Mouse (Mus musculus) myocyte (in vitro differentiated cells): ENCODE results near the gene Cdh1. TPM values are rescaled to one million over a fixed set of nuclear protein-coding genes. Genes with fewer than 3 reads are reported as not detected.
A peak's percentile ranks its signal among the peaks of the same experiment; 100 is the strongest.

Source experiments
- H3K27me3 ChIP-seq: one replicate; pipeline ENCODE4 v1.6.1; 2011; ENCODE audit not compliant: control insufficient read depth, insufficient read depth, insufficient read length
- H3K36me3 ChIP-seq: one replicate; pipeline ENCODE4 v1.6.1; 2011; ENCODE audit not compliant: control insufficient read depth, insufficient read depth
- H3K4me2 ChIP-seq: one replicate; pipeline ENCODE4 v1.6.1; 2011; ENCODE audit warnings: low read depth, control low read depth
- H3K4me3 ChIP-seq: one replicate; pipeline ENCODE4 v1.5.1; 2011; ENCODE audit warnings: mild to moderate bottlenecking, control low read depth, moderate library complexity
- H3K79me2 ChIP-seq: one replicate; pipeline ENCODE4 v1.6.1; 2011; ENCODE audit not compliant: control insufficient read depth, insufficient read depth
- H3ac ChIP-seq: one replicate; pipeline ENCODE4 v1.6.1; 2011; ENCODE audit not compliant: control insufficient read depth, insufficient read length
- CEBPB ChIP-seq: IDR thresholded peaks from 2 replicates; pipeline ENCODE4 v1.6.1; 2011; ENCODE audit warnings: mild to moderate bottlenecking, moderate library complexity; ENCODE audit not compliant: poor library complexity, insufficient read depth, severe bottlenecking
- E2F4 ChIP-seq: IDR thresholded peaks from one replicate; pipeline ENCODE4 v1.6.1; 2011; ENCODE audit warnings: mild to moderate bottlenecking, control low read depth, moderate library complexity; ENCODE audit not compliant: insufficient read depth
- MAX ChIP-seq: IDR thresholded peaks from one replicate; pipeline ENCODE4 v1.6.1; 2011; ENCODE audit warnings: low read depth, mild to moderate bottlenecking, control low read depth
- MYOD1 ChIP-seq, 3 experiments: IDR thresholded peaks; one replicate each; pipeline ENCODE4 v1.6.1; 2011; ENCODE audit warnings: control low read depth in 2 of 3, low read depth in 2 of 3, mild to moderate bottlenecking in 2 of 3, moderate library complexity in 1 of 3; ENCODE audit not compliant: insufficient read length in 2 of 3, control insufficient read depth in 1 of 3
- MYOG ChIP-seq, 3 experiments: IDR thresholded peaks; one replicate each; pipeline ENCODE4 v1.6.1; 2011; ENCODE audit warnings: control low read depth in 2 of 3, low read depth in 2 of 3, mild to moderate bottlenecking in 2 of 3; ENCODE audit not compliant: insufficient read length in 2 of 3, control insufficient read depth in 1 of 3, insufficient read depth in 1 of 3
- POLR2A ChIP-seq: IDR thresholded peaks from one replicate; pipeline ENCODE4 v1.6.1; 2011; ENCODE audit warnings: low read depth, mild to moderate bottlenecking, control low read depth, moderate library complexity; ENCODE audit not compliant: insufficient read length
- POLR2AphosphoS2 ChIP-seq: IDR thresholded peaks from one replicate; pipeline ENCODE4 v1.6.1; 2011; ENCODE audit warnings: low read depth, control low read depth; ENCODE audit not compliant: insufficient read length
- REST ChIP-seq: IDR thresholded peaks from one replicate; pipeline ENCODE4 v1.6.1; 2011; ENCODE audit warnings: mild to moderate bottlenecking, control low read depth, moderate library complexity; ENCODE audit not compliant: insufficient read depth, insufficient read length
- SRF ChIP-seq: IDR thresholded peaks from one replicate; pipeline ENCODE4 v1.6.1; 2011; ENCODE audit warnings: low read depth; ENCODE audit not compliant: control insufficient read depth, insufficient read length
- TCF12 ChIP-seq: IDR thresholded peaks from one replicate; pipeline ENCODE4 v1.6.1; 2011; ENCODE audit warnings: mild to moderate bottlenecking, control low read depth; ENCODE audit not compliant: poor library complexity, insufficient read depth, severe bottlenecking
- TCF3 ChIP-seq: IDR thresholded peaks from one replicate; pipeline ENCODE4 v1.6.1; 2011; ENCODE audit warnings: low read depth, control low read depth; ENCODE audit not compliant: insufficient read length
- USF1 ChIP-seq: IDR thresholded peaks from one replicate; pipeline ENCODE4 v1.6.1; 2011; ENCODE audit warnings: low read depth, mild to moderate bottlenecking, control low read depth, moderate library complexity
- polyA plus RNA-seq: library from polyadenylated mRNA; unstranded; fragments of >200 nt; fragmentation: generic; extraction: Trizol; gene quantifications from one replicate; pipeline ENCODE4 v1.2.1, GENCODE M21; 2012; ENCODE audit warnings: missing spikeins

Gene Cdh1
- polyA plus RNA-seq, 1 experiment, result 0.11 TPM

- Histone ChIP-seq H3K4me3 (no peak overlapping the region), H3K36me3 (peaks cover 17% of the 10 kb centered on the region), H3K79me2 (no peaks in the 10 kb centered on the region), H3K27me3 (no peaks in the 10 kb centered on the region), H3ac (no peak overlapping the region), H3K4me2 (no peak overlapping the region)
- TF ChIP-seq REST (no peak), TCF3 (no peak), CEBPB (no peak), POLR2A (no peak), USF1 (no peak)
Measured at GRCm38 (mm10) chr8:106697748-106698248, 94.6 kb downstream of the Cdh1 start.

DNA sequence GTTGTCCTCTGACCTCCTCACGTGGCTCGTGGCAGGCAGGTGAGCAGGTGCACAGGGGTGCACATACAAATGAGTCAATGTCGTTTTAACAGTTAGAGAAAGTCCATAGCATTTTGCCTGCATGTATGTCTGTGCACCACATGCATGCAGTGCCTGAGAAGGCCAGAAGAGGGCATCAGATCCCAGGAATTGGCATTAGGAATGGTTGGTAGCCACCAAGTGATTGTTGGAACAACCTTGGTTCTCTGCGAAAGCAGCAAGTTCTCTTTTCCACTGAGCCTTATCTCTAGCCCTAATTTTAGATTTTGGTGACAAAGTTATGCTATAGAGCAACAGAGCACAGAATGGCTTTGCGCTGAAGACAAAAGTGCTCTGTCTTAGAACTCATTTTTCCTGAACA is 96.4 kb downstream of the Cdh1 start:
- Histone ChIP-seq H3K4me2 (no peak overlapping the region), H3K79me2 (no peaks in the 10 kb centered on the region), H3K27me3 (no peaks in the 10 kb centered on the region), H3K36me3 (peaks cover 17% of the 10 kb centered on the region), H3K4me3 (no peak overlapping the region), H3ac (no peak overlapping the region)
- no peak for TF ChIP-seq MYOD1 (IDR thresholded peaks at IDR 0.05; ENCODE audit: control insufficient read depth in 1 of 3, insufficient read length in 2 of 3, low read depth in 2 of 3)
- TF ChIP-seq USF1, result no peak
- no peak for TF ChIP-seq CEBPB
- no peak for TF ChIP-seq E2F4
- TF ChIP-seq TCF3, result no peak
- TF ChIP-seq SRF, result no peak
- no peak for TF ChIP-seq POLR2AphosphoS2
- no peak for TF ChIP-seq POLR2A
- TF ChIP-seq REST, result no peak
- no peak for TF ChIP-seq TCF12
- TF ChIP-seq MAX, result no peak

DNA sequence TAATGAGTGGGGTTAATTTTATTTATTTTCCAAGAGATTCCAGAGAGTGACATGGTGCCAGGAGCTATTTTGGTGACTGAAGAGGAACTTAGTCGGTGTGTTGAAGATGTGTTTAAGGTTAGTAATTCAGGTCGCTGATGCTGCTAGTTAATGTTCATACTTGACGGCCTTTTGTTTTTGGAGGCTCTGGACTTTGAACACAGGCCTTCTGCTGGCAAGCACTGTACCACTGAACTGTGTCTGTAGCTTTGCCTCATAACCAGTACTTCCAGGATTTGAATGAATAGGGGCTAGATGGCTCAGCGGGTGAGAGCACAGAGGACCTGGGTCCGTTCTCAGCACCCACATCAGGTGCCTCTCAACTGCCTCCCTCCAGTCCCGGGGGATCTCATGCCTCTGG is 97.0 kb downstream of the Cdh1 start:
- Histone ChIP-seq H3K4me2 (no peak overlapping the region), H3K4me3 (no peak overlapping the region), H3ac (no peak overlapping the region), H3K36me3 (peaks cover 17% of the 10 kb centered on the region), H3K79me2 (no peaks in the 10 kb centered on the region), H3K27me3 (no peaks in the 10 kb centered on the region)
- no peak for TF ChIP-seq TCF3
- TF ChIP-seq REST, result no peak
- TF ChIP-seq SRF, result no peak
- no peak for TF ChIP-seq MYOD1 (IDR thresholded peaks at IDR 0.05; ENCODE audit: control insufficient read depth in 1 of 3, insufficient read length in 2 of 3, low read depth in 2 of 3)
- TF ChIP-seq TCF12, result no peak
- no peak for TF ChIP-seq POLR2AphosphoS2
- TF ChIP-seq POLR2A, result no peak
- TF ChIP-seq MYOG (IDR thresholded peaks at IDR 0.05; ENCODE audit: control insufficient read depth in 1 of 3, insufficient read depth in 1 of 3, insufficient read length in 2 of 3, low read depth in 2 of 3), result no peak
- TF ChIP-seq E2F4, result no peak
- no peak for TF ChIP-seq MAX

DNA sequence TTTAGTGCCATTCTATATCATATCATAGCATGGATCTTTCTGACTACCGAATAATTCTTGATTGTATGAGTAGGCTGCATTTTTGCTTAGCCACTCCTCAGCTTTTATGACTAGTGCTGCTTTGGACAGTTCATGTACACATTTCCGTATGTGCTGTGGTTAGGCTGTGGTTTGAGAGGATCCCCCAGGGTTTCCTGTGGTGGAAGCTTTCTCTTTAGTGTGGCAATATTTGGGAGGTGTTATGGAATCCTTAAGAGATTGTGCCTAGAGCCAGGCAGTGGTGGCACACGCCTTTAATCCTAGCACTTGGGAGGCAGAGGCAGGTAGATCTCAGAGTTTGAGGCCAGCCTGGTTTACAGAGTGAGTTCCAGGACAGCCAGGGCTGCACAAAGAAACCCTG is 98.2 kb downstream of the Cdh1 start:
- H3K4me3 ChIP-seq, result no peak overlapping the region
- H3K36me3 ChIP-seq, result peaks cover 17% of the 10 kb centered on the region
- TF ChIP-seq POLR2AphosphoS2 (no peak), CEBPB (0 out of 2 replicates have a peak, but pooled peaks have one; percentile 16)
- no peak overlapping the region for H3ac ChIP-seq
- H3K27me3 ChIP-seq, result no peaks in the 10 kb centered on the region
- H3K79me2 ChIP-seq, result no peaks in the 10 kb centered on the region
- H3K4me2 ChIP-seq, result no peak overlapping the region

- no peak for TF ChIP-seq USF1
- Histone ChIP-seq H3K4me3 (no peak overlapping the region), H3K79me2 (no peaks in the 10 kb centered on the region), H3ac (no peak overlapping the region), H3K36me3 (no peaks in the 10 kb centered on the region), H3K4me2 (no peak overlapping the region), H3K27me3 (no peaks in the 10 kb centered on the region)
Measured at GRCm38 (mm10) chr8:106704199-106704900, 101.2 kb downstream of the Cdh1 start.
